Mouse (Mus musculus): Measurements from ENCODE around the gene Pank1.
A peak's percentile ranks its signal among the peaks of the same experiment; 100 is the strongest.

The Pank1 gene

DNA sequence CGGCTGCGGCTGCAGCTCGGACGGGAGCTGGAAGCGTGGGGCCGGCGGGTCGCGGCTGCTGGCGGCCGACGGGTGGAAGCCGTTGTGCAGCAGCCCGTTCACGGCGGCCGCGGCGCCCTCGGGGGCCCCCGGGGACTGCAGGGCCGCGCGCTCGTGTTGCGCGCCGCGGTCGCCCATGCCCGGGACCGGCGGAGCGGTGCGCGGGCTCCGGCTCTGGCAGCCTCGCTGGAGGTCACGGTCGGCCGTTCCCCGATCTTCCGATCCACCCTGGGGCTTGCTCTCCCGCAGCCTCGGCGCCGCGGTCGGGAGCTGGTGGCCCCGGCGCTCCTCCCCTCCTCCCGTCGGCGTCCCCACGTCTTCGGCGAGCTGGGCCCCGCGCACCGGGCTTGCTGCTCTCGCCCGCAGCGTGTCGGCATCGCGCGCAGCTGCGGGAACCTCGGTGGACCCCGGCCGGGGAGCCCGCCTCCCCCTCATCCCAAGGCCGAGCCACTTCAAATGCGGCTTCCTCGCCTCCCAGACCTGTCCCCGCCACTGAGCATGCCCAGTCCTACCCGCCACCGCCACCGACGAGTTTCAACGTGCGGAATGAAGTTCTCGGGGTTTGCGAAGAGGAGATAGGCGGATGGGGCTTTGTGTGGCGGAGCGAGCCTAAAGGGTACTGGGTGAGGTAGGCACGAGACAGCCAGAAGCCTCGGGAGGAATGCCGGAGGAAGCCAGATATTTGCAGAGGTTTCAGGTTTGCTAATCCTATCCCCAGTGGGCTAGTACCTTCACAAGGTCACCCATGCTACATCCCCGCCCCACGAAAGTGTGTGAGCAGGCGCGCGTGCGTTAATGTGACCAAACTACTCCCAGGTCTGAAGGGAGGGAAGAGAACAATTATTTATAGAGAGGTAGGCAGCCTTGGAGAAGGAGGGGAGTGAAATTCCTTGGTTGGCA lies at the start of gene Pank1:
Gene Pank1, minus strand, starts transcription at position 853 of the 939 bp plus-strand sequence.
- DNase-seq, result peak; percentile 69 to 70

DNA sequence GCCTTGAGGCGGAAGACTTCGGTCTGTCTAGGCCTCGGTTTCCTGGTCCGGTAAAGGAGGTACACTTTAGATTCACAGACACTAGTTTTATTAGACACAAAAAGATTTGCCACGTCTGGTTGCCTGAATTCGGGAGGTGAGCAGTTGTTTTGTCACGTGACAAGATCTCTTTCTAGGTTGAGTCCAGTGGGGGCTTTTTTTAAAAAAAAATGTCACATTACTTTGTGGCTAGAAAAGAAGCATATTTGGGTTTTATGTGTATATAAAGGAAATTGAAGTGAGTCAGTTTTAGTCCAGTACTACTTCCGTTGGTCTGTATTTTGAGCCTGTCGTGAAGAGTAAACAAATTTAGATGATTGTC lies 43.3 kb upstream of the Pank1 start:
- DNase-seq, result no peak

DNA sequence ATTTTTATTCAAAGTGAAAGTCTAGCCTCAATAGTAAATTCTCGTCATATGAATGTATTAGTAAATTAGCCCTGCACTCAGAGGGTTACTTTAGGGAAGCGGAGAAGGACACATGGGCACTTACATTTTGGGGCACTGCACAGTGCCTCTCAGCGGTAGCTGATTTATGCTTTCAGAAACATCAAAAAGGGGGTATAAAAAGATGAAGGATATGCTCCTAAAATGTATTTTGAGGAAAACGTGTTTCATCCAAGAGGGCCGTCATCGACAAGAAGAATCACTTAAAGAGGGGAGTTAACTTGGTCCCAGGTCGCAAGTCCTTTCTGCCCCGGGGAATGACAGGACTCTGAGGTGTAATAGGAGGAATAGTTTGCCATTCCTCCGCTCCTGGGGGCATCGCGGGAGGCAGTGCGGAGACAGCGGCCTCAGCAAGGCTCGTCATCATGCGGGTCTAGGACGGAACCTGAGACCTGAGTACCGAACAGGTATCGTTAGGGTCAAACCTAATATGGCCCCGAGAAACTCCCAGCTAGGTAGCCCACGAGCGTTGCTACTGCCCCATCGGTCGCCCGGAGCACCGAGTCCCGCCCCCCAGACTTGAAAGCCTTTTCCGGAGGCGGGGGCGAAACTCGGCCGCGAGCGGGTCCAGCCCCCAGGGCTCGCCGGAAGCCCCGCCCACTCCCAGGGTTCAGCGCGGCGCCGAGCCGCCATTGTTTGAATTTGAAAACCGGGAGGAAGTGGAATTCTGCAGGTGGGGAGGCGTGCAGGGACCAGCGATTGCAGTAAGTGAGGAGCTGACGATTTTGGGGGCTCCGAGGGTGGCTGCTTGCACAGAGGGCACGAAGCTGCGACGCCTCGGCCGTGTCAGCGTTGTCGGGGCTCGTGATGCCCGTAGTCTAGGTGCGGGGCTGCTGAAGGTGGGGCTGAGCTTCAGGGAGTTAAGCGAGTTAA lies 42.7 kb upstream of the Pank1 start, which contains the start of gene Kif20b:
Gene Kif20b, plus strand, starts transcription at position 710 of the 951 bp plus-strand sequence.
- DNase-seq, result peak; percentile 94

DNA sequence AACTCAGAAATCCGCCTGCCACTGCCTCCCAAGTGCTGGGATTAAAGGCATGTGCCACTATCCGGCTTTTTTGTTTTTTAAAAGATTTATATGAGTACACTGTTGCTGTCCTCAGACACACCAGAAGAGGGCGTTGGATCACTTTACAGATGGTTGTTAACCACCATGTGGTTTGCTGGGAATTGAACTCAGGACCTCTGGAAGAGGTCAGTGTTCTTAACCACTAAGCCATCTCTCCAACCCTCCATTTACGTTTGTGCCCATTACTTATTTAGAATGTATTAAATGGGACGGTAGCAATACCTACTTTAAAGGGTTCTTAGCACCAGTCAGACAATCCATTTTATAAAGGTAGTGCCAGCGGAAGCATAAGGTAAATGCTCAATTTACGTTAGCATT lies 42.0 kb upstream of the Pank1 start:
- no peak for DNase-seq

DNA sequence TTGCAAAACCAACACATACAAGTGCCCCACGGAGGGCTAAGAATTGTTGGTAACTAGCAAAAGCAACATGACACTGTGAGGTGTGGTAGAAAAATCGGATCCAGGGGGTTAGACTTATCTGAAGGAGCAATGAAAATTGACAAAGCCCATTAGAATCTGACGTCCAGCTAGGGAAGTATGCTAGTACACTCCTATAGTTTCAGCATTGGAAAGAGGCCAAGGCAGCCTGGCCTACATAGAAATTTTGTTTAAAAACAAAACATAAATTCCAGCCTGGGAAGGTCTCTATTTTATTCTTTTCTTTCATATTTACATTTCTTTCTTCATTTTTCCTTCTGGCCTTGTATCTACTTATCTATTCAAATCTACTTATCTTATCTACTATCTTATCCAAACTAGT lies 41.3 kb upstream of the Pank1 start:
- no peak for DNase-seq

DNA sequence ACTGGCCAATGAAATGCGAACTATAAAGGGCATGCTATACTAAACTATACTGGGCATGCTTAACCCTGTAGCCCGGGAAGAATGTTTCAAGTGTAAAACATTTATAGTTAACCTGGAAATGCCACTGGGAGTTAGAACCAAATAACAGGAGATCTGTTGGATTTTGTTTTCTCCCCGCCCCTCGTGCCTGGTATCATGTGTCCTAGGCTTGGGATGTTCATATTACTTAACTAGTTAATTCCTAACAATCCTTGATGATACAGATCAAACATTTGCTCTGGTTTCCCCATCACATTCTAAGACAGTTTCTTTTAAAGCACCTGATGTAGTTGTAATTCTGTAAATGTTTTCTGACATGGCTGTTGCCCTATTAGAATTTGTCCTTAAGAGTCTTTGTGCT lies 40.8 kb upstream of the Pank1 start:
- DNase-seq, result no peak

DNA sequence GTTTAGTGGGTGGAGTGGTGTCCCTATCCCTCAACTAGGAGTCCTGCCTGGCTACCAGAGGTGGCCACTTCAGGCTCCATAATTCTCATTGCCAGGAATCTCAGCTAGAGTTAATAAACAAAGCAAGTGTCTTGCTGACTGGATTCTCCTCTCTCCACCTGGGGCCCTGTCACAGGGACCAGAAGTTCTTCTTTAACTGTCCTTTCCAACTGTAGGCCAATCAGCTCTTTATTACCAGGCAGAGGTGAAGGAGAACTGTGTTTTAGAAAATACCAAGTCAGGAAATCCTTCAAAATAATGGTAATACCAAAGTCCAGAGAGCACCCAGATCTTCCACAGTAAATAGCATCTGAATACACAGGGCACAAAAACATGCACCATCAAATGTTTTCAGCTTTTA lies 33.1 kb upstream of the Pank1 start:
- DNase-seq, result no peak

DNA sequence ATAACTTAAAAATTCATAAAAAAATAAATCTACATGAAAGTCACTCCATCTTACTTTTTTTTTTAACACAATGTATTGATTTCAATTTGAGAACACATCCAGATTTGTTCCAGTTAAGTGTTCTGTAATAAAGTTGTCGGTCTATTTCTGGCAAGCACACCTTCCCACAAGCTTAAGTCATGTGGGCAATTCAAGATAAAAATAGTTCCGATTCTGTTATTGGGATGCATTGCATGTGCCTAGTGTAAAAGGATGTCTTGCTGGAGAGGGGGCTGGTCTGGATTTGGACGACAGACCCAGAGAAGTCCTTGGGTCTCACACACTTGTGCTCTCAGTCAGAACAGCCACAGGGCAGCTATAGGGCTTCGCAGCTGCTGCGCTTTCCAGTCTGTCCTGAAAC lies 27.5 kb upstream of the Pank1 start:
- DNase-seq, result no peak

DNA sequence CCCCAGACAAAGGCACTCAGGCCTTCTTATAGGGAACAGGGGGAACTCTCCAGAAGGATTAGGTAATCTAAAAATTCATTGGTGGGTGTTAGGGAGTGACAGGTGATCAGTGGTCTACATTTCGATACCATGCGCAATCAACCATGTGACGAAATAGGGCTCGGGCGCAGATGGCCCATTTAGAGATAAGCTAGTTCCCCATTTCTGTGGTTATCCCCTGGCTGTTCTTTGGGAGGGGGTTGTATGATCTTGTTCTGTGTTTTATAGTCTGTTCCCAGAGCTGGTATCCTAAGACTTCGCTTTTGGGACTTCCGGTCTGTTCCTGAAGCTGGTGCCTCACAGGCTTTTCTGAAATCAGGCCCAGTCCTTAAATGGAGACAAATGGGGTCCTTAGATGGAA lies 26.2 kb upstream of the Pank1 start:
- no peak for DNase-seq

DNA sequence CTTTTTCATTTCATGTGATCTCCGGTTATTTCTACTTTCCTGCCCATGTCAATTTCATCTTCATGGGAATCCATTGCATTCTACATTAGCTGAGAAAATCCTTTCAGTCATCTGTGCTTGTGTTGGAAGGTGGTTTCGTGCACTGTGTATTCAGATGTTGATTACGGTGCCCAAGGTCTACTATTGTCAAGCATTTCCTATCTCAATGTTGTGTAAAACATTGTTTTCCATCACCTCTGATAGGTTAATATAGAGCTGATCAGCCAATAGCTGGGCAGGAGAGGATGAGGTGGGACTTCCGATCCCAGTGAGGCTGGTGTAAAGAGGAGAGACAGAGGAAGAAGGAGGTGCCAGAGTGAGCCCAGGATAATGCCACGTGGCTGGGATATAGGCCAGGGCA lies 24.8 kb upstream of the Pank1 start:
- DNase-seq, result no peak

DNA sequence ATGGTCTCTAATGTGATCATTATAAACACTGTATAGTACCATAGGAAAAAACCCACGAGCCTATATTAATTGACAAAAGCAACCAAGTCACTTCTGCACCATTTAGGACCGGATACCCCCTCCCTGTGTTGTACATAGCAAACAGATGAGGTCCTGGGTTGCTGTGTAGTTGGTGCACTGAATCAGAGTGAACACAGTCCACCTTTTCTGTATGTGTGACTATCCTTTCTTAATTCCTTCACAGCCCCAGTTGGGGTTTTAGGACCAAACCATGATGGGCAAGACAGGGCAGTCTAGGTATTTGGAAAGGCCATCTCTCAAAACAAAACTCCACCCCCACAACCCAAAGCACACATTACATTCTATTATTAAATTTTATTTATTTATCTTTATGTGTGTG lies 22.5 kb upstream of the Pank1 start:
- no peak for DNase-seq

DNA sequence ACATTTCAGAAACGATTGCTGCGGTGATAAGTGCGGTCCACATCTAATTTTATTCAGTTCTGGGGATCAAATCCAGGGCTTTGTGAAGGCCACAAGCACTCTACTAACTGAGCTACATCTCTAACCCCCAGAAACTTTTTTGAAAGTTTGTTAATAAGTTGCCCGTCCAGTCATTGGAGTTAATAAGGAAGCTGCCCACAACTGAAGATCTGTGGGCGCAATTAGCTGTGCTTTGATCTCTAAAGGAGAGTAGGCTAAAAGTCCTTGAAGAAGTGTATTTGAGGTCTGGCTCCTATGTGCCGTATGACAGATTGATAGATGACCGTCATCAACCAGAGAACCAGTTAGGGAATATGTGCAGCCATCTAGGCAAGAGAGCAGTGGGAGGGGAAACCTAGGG lies 22.0 kb upstream of the Pank1 start:
- no peak for DNase-seq

DNA sequence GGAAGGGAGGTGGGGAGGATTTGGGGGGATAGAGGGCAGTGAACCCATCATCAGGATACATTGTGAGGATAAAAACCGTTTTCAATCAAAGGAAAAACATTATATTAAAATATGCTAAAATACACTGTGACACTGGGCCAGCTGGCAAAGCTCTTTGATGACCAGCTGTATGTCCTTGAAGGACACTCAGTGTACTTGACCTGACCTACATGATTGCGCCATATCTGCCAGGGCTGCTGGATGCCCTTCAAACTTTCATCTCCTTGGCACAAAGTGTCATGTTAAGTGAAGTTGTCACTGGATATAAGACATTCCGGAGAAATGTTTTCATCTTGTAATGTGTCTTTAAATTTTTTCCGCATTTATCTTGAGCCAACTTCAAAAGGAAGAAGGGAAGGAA lies 19.7 kb upstream of the Pank1 start:
- DNase-seq, result no peak

DNA sequence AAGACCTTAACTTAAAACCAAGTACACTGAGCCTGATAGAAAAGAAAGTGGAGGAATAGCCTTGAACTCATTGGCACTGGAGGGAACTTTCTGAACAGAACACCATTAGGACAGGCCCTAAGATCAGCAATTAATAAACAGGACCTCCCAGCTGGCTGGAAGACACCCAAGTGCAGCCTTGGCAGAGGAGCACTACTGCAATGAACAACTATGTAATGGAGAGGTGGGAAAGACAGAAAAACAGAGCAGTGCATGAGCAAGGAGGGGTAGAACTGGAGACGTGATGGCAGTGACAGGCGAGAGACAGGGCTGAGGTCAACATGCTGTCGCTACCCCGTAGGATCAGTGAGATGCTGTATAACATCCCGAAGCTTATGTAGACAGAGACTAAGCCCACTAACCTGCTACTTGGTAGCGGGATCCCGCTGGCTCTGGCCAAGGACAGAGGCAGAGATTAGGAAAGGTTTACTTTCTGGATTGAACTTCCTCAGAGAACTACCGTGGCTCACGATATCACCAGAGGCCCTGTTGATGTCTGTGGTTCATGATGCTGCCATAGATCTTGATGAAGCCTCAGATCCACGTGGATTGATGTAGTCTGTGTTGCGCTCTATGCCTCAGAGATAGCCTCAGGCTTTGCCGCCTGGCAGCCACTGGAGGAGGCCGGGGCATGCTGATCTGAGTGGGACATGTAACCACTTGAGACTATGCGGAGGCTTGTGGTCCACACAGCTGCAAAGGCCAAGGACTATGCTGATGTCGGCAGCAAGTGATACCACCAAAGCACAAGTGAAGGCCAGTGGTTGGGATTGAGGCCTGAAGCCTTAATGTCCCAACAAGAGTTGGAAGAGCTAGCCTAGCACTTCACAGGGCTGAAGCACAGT lies 18.1 kb upstream of the Pank1 start:
- DNase-seq, result no peak

DNA sequence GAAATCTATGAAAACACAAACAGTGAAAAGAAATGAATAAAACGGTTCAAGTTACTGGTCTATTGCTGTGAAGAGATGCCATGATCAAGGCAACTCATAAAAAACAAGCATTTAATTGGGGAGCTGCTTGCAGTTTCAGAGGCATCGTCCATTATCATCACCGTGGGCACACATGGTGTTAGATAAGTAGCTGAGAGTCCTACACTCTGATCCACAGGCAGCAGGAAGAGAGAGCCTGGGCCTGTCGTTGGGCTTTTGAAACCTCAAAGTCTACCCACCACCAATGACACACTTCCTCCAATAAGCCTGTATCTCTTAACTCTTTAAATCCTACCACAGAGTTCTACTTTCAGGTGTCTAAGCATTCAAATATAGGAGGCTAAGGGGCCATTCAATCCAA lies 15.8 kb upstream of the Pank1 start:
- no peak for DNase-seq

DNA sequence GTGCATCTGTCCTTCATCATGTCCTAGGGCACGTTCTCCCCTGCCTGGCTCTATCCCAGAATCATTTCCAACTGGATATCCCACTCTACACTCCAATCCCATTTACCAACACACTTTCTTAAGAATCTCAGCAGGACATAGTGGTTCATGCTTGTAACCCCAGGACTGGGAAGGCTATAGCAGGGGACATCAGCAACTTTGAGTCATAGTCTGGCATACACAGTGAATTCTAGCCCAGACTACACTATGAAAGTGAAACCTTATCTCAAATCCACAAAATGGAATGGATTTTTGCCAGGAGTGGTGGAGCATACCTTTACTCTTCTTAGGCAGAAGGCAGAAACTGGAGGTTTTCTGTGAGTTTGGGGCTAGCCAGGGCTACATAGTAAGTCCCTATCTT lies 12.3 kb upstream of the Pank1 start:
- DNase-seq, result no peak

DNA sequence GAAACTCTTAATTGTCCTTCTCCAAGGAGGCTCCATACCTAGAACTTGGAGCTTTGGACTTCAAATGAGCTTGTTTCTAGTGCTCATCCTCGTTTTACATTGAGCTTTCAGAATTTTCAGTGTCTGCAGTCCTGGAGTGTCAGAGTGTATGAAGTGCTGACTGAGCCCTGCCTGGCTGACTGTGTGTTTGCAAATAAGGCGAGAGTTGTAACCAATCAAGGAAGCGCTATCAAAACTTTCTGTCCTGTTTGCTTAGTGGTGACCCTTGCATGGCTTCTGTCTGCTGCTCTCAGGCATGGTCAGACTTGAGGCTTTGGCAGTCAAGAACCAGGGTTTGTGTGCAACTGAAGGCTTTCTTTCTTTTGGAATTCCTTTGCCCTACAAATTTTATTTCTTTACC lies 11.7 kb upstream of the Pank1 start:
- no peak for DNase-seq

DNA sequence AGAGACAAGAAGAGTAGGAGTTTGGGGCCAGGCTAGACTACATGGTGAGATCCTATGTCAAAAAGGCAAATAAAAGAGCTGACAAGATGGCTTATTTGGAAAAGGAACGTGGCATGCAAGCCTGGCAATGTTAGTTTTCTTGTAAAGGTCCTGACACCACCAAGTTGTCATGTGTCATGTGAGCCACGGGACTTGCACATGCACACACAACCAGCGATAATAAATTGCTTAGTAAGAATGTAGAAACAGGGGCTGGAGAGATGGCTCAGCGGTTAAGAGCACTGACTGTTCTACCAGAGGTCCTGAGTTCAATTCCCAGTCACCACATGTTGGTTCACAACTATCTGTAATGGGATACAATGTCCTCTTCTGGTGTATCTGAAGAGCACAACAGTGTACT lies 7.1 kb upstream of the Pank1 start:
- DNase-seq, result no peak

DNA sequence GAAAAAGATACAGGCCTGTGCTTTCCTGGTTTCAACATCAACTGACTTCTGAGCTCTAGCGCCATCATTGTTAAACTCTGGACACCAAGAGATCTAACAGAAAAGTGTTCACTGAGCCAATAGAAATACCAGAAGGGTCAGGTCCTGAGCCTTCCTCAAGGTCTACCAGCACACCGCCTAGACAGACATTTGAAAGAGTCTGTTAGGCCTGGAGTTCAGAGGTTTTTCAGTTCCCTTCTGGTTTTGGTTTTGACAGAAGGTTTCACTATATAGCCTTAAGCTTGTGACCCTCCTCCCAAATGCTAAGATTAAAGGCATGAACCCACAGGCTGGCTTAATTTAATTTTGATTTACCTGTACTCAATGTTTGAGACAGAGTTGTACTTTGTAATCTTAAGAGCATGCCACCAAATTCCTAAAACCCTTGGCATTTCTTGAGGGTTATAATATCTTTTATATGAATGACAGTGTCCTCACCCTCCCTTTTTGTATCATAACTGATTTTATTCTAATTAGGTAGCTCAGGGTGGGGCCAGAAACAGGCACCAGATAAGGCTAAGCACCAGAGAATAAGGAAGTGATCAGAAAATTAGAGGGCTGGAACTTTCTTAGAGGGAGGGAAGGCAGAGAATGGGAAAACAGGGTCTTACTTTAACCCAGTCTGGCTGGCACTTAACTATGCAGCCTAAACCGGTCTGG lies 4.4 kb upstream of the Pank1 start:
- DNase-seq, result no peak

DNA sequence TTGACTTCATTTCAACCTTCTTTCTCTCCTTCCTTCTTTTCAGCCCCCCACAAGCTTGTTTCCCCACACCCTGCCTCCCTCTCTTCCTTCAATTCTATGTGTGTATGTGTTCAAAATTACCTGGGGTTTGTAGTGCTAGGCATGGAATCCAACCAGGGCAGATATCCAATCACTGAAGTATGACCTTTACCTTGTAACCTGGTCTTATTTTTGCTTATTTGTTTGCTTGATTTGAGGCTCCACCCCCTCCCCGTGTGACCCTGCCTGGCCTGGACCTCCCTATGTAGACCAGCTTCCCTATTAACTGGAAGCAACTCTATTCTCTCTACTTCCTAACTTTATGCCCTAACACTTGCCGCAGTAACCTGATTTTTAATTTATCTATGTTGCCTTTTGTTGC lies 3.2 kb upstream of the Pank1 start:
- DNase-seq, result no peak

DNA sequence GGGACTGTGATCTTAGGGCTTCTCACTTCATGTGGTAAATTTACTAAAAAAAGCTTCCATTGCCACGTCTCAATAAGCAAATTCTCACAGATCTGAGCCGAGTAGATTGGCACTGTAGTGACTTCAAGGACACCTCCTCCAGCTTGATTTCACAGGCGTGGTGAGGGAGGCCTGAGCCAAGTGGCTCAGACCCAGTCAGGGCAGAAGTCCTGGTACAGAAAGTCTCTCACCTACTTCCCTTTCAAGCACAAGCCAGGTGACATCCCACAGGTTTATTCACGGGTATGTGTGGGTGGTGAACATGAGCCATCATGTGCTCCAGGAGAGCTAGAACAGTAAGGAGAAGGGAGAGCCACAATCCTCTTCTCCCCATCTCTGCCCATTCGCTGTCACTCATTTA lies 1.9 kb upstream of the Pank1 start:
- DNase-seq, result no peak

DNA sequence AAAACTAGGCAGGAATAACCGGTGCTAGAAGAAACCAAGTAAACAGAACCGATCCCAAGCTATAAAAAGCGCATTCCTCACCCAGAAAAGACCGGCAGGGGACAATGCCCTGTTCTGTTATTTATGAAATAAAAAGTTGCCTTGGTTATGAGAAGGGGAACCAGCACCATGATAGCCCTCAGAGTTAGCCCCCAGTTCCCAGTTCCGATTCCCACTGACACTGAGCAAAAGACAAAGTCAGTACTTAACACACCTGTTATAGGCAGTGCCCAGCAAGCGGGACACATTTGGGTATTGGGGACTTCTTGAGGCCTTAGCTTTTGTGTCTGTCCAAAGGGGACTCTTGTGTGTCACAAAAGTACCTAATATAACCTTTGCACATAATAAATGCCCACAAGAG lies 369 bp upstream of the Pank1 start:
- no peak for DNase-seq
